Mouse (Mus musculus) liver, postnatal 0 days (tissue): ENCODE data around the gene Gm8653. TPM values are rescaled to one million over a fixed set of nuclear protein-coding genes. Genes with fewer than 3 reads are reported as not detected.
"Not testable (repeated sequence)": the region's sequence is repeated elsewhere in the genome, so short reads cannot be mapped to it uniquely, and the experiment has no call there.

Source experiments
- ATAC-seq: fragments of 200-750 bp; cut with Nextera tagmentation; 2 replicates; pipeline ENCODE4 v1.8.0; 2017; ENCODE audit warnings: mild to moderate bottlenecking, moderate library complexity
- DNase-seq: peaks from one replicate; pipeline ENCODE4 v3.0.0-alpha.2; 2016
- H3K27ac ChIP-seq: fragments of 300-500 bp; sonication (generic); 2 replicates; pipeline ENCODE4 v1.5.1; 2014; ENCODE audit warnings: antibody characterized with exemption, moderate library complexity, mild to moderate bottlenecking, low read depth
- H3K27me3 ChIP-seq: fragments of 300-500 bp; sonication (generic); 2 replicates; pipeline ENCODE4 v1.6.1; 2014; ENCODE audit warnings: low read length, control low read depth, mixed read lengths; ENCODE audit not compliant: insufficient read depth
- H3K36me3 ChIP-seq: fragments of 300-500 bp; sonication (generic); replicated peaks from 2 replicates; pipeline ENCODE4 v1.6.1; 2014; ENCODE audit warnings: mild to moderate bottlenecking, control low read depth, low read length, moderate library complexity, mixed read lengths; ENCODE audit not compliant: insufficient read depth
- H3K4me1 ChIP-seq: fragments of 300-500 bp; sonication (generic); 2 replicates; pipeline ENCODE4 v1.6.1; 2014; ENCODE audit warnings: antibody characterized with exemption, mild to moderate bottlenecking, control low read depth; ENCODE audit not compliant: insufficient read depth
- H3K4me2 ChIP-seq: fragments of 300-500 bp; sonication (generic); 2 replicates; pipeline ENCODE4 v1.6.1; 2014; ENCODE audit warnings: low read depth, mild to moderate bottlenecking, low read length, moderate library complexity, mixed read lengths
- H3K4me3 ChIP-seq: fragments of 300-500 bp; sonication (generic); 2 replicates; pipeline ENCODE4 v1.5.1; 2014; ENCODE audit warnings: low read depth, low read length
- H3K9ac ChIP-seq: fragments of 300-500 bp; sonication (generic); replicated peaks from 2 replicates; pipeline ENCODE4 v1.6.1; 2014; ENCODE audit warnings: mild to moderate bottlenecking, moderate library complexity
- H3K9me3 ChIP-seq: fragments of 300-500 bp; sonication (generic); 2 replicates; pipeline ENCODE4 v1.6.1; 2016; ENCODE audit warnings: mild to moderate bottlenecking, control low read depth, low read length, mixed read lengths
- WGBS: fragments of 180-500 bp; shearing (Covaris S2); extraction: QIAGEN DNeasy Blood & Tissue Kit; methylation state at CpG from one replicate; pipeline ENCODE4 v1.1.7; 2014; ENCODE audit not compliant: insufficient replicate concordance; 5-methylcytosine and 5-hydroxymethylcytosine counted together
- polyA plus RNA-seq: library from polyadenylated mRNA; unstranded; fragments of >200 nt; fragmentation: Nextera tagmentation; extraction: Ambion mirVana; gene quantifications from 2 replicates; pipeline ENCODE4 v1.2.1, GENCODE M21; 2015

Gm8653 gene
- not detected in 2 replicates for polyA plus RNA-seq

- DNase-seq, H3K9ac ChIP-seq: not testable (repeated sequence)
- no CpG with 5 or more reads among the region's 2 CpGs for WGBS
These were observed at the start of gene Gm8653 for GRCm38 (mm10) chr7:22201164-22201563. Gene Gm8653 (minus strand): TSS chr7:22201264.

GRCm38 (mm10) chr7:22229384-22229783, 28.3 kb upstream of the Gm8653 start, which contains the start of gene Gm8453:
Gene Gm8453 (minus strand): TSS chr7:22229484.
- H3K9ac ChIP-seq, H3K9me3 ChIP-seq, H3K27ac ChIP-seq, DNase-seq, H3K4me1 ChIP-seq, H3K4me2 ChIP-seq, ATAC-seq, H3K36me3 ChIP-seq, H3K4me3 ChIP-seq, H3K27me3 ChIP-seq: not testable (repeated sequence)
- 13% methylated on average over 1 of the region's 2 CpGs for WGBS

More at GRCm38 (mm10) chr7:22201164-22201563, at the start of gene Gm8653:
- H3K27ac ChIP-seq, ATAC-seq, H3K4me3 ChIP-seq, H3K27me3 ChIP-seq, H3K9me3 ChIP-seq, H3K4me2 ChIP-seq, H3K36me3 ChIP-seq, H3K4me1 ChIP-seq: not testable (repeated sequence)

- not testable (repeated sequence) for H3K27me3 ChIP-seq, ATAC-seq, H3K4me1 ChIP-seq, H3K9me3 ChIP-seq, H3K36me3 ChIP-seq, H3K27ac ChIP-seq, DNase-seq, H3K4me3 ChIP-seq, H3K4me2 ChIP-seq, H3K9ac ChIP-seq
- WGBS = no CpG with 5 or more reads among the region's 3 CpGs
These were observed 12.0 kb downstream of the Gm8653 start, which contains the start of gene Vmn1r143 for GRCm38 (mm10) chr7:22189077-22189476. Gene Vmn1r143 (plus strand): TSS chr7:22189377.

- WGBS = no CpG with 5 or more reads among the region's 3 CpGs
- H3K27me3 ChIP-seq, H3K9me3 ChIP-seq, H3K4me2 ChIP-seq, H3K36me3 ChIP-seq, H3K4me1 ChIP-seq, H3K9ac ChIP-seq, ATAC-seq, H3K27ac ChIP-seq, DNase-seq, H3K4me3 ChIP-seq: not testable (repeated sequence)
These were observed 37.1 kb downstream of the Gm8653 start, which contains the start of gene Vmn1r142 for GRCm38 (mm10) chr7:22163935-22164334. Gene Vmn1r142 (minus strand): TSS chr7:22164035.

Other genes starting within 250 kb of the Gm8653 start
- not detected in 2 replicates for gene Vmn1r137, start 206.7 kb downstream of the Gm8653 start, polyA plus RNA-seq
- gene Vmn1r138, start 172.4 kb downstream of the Gm8653 start, polyA plus RNA-seq = not detected in 2 replicates
- not detected in 2 replicates for gene Gm6176, start 145.0 kb downstream of the Gm8653 start, polyA plus RNA-seq
- not detected in 2 replicates for gene Vmn1r139, start 132.2 kb downstream of the Gm8653 start, polyA plus RNA-seq
- gene Gm16451, start 83.0 kb downstream of the Gm8653 start, polyA plus RNA-seq = not detected in 2 replicates
- gene Gm10666, start 66.5 kb downstream of the Gm8653 start, polyA plus RNA-seq = not detected in 2 replicates
- gene Vmn1r142, start 37.2 kb downstream of the Gm8653 start, polyA plus RNA-seq = not detected in 2 replicates
- gene Vmn1r143, start 11.9 kb downstream of the Gm8653 start, polyA plus RNA-seq = not detected in 2 replicates
- gene Gm8453, start 28.2 kb upstream of the Gm8653 start, polyA plus RNA-seq = not detected in 2 replicates
- not detected in 2 replicates for gene Gm4187, start 128.5 kb upstream of the Gm8653 start, polyA plus RNA-seq
- gene Gm8660, start 169.8 kb upstream of the Gm8653 start, polyA plus RNA-seq = not detected in 2 replicates
- not detected in 2 replicates for gene Vmn1r148, start 212.3 kb upstream of the Gm8653 start, polyA plus RNA-seq
- not detected in 2 replicates for gene Vmn1r149, start 237.0 kb upstream of the Gm8653 start, polyA plus RNA-seq